Mouse (Mus musculus) liver, embryonic 13.5 days (tissue): ENCODE data around the gene Rars2. TPM values are rescaled to one million over a fixed set of nuclear protein-coding genes. Genes with fewer than 3 reads are reported as not detected.

Source experiments
- ATAC-seq: fragments of 200-750 bp; cut with Nextera tagmentation; 2 replicates; pipeline ENCODE4 v1.8.0; 2017; ENCODE audit warnings: low read depth, mild to moderate bottlenecking, moderate number of reproducible peaks, moderate library complexity
- DNase-seq: peaks from one replicate; pipeline ENCODE4 v3.0.0; 2022
- H3K27ac ChIP-seq: fragments of 300-500 bp; sonication (generic); 2 replicates; pipeline ENCODE4 v1.5.1; 2015; ENCODE audit warnings: moderate library complexity, mild to moderate bottlenecking, inconsistent platforms
- H3K27me3 ChIP-seq: fragments of 300-500 bp; sonication (generic); 2 replicates; pipeline ENCODE4 v1.6.1; 2015; ENCODE audit warnings: mild to moderate bottlenecking, inconsistent platforms
- H3K36me3 ChIP-seq: fragments of 300-500 bp; sonication (generic); 2 replicates; pipeline ENCODE4 v1.6.1; 2015; ENCODE audit warnings: mild to moderate bottlenecking, inconsistent platforms
- H3K4me1 ChIP-seq: fragments of 300-500 bp; sonication (generic); replicated peaks from 2 replicates; pipeline ENCODE4 v1.6.1; 2015; ENCODE audit warnings: inconsistent platforms
- H3K4me2 ChIP-seq: fragments of 300-500 bp; sonication (generic); 2 replicates; pipeline ENCODE4 v1.6.1; 2015; ENCODE audit warnings: inconsistent platforms, mild to moderate bottlenecking, moderate library complexity
- H3K4me3 ChIP-seq: fragments of 300-500 bp; sonication (generic); replicated peaks from 2 replicates; pipeline ENCODE4 v1.5.1; 2015; ENCODE audit warnings: mild to moderate bottlenecking, inconsistent platforms
- H3K9ac ChIP-seq: fragments of 300-500 bp; sonication (generic); 2 replicates; pipeline ENCODE4 v1.6.1; 2015; ENCODE audit warnings: mild to moderate bottlenecking, inconsistent platforms
- H3K9me3 ChIP-seq: fragments of 300-500 bp; sonication (generic); replicated peaks from 2 replicates; pipeline ENCODE4 v1.6.1; 2016; ENCODE audit warnings: inconsistent platforms
- WGBS: fragments of 180-500 bp; shearing (Covaris S2); methylation state at CpG from one replicate; pipeline ENCODE4 v1.1.7; 2015; ENCODE audit not compliant: insufficient replicate concordance; 5-methylcytosine and 5-hydroxymethylcytosine counted together
- polyA plus RNA-seq: library from polyadenylated mRNA; unstranded; fragments of >200 nt; fragmentation: Nextera tagmentation; extraction: Ambion mirVana; gene quantifications from 2 replicates; pipeline ENCODE4 v1.2.1, GENCODE M21; 2015

The Rars2 gene
- polyA plus RNA-seq, 1 experiment from 2014 or later = 41.0 TPM

GRCm38 (mm10) chr4:34702231-34702630, 87.5 kb downstream of the Rars2 start:
- no peak overlapping the region for H3K9ac ChIP-seq
- 85% methylated on average over 11 of the region's 11 CpGs for WGBS
- no peak overlapping the region for H3K27ac ChIP-seq
- H3K27me3 ChIP-seq = no peaks in the 10 kb centered on the region
- no peaks in the 10 kb centered on the region for H3K36me3 ChIP-seq
- H3K4me1 ChIP-seq = no peaks in the 10 kb centered on the region
- ATAC-seq (no peak), DNase-seq (no peak)
- no peak overlapping the region for H3K4me3 ChIP-seq
- no peak overlapping the region for H3K4me2 ChIP-seq
- no peaks in the 10 kb centered on the region for H3K9me3 ChIP-seq

- Histone ChIP-seq H3K4me3 (no peak overlapping the region), H3K4me1 (no peaks in the 10 kb centered on the region), H3K36me3 (no peaks in the 10 kb centered on the region), H3K27me3 (no peaks in the 10 kb centered on the region), H3K27ac (no peak overlapping the region), H3K4me2 (no peak overlapping the region), H3K9me3 (no peaks in the 10 kb centered on the region), H3K9ac (no peak overlapping the region)
- DNase-seq = no peak
- no peak for ATAC-seq
- WGBS = 59% methylated on average over 4 of the region's 4 CpGs
Observed at GRCm38 (mm10) chr4:34703029-34703428, 88.3 kb downstream of the Rars2 start.

GRCm38 (mm10) chr4:34707248-34707647, 92.5 kb downstream of the Rars2 start:
- no peak overlapping the region for H3K4me3 ChIP-seq

GRCm38 (mm10) chr4:34708127-34708526, 93.4 kb downstream of the Rars2 start:
- DNase-seq = no peak
- 66% methylated on average over 3 of the region's 3 CpGs for WGBS
- Histone ChIP-seq H3K4me2 (no peak overlapping the region), H3K36me3 (no peaks in the 10 kb centered on the region), H3K9ac (no peak overlapping the region), H3K4me3 (no peak overlapping the region), H3K27me3 (no peaks in the 10 kb centered on the region), H3K9me3 (0 out of 2 replicates have a peak, but pooled peaks cover 3% of the 10 kb centered on the region), H3K27ac (no peak overlapping the region), H3K4me1 (no peaks in the 10 kb centered on the region)
- ATAC-seq = no peak

More at GRCm38 (mm10) chr4:34707248-34707647, 92.5 kb downstream of the Rars2 start:
- DNase-seq (no peak), ATAC-seq (no peak)
- H3K4me1 ChIP-seq = no peaks in the 10 kb centered on the region
- no peaks in the 10 kb centered on the region for H3K27me3 ChIP-seq
- H3K36me3 ChIP-seq = no peaks in the 10 kb centered on the region
- H3K9me3 ChIP-seq = 0 out of 2 replicates have a peak, but pooled peaks cover 3% of the 10 kb centered on the region
- 55% methylated on average over 3 of the region's 3 CpGs for WGBS
- no peak overlapping the region for H3K9ac ChIP-seq
- H3K27ac ChIP-seq = no peak overlapping the region
- H3K4me2 ChIP-seq = no peak overlapping the region

Other genes starting within 250 kb of the Rars2 start
- gene Akirin2, start 64.0 kb upstream of the Rars2 start, polyA plus RNA-seq = 24.0 and 26.2 TPM in 2 replicates
- 55.8 and 70.1 TPM in 2 replicates for gene Orc3, start within 50 bp of the Rars2 start, polyA plus RNA-seq
- 20.4 and 20.7 TPM in 2 replicates for gene Slc35a1, start 72.5 kb downstream of the Rars2 start, polyA plus RNA-seq
- gene Cfap206, start 115.2 kb downstream of the Rars2 start, polyA plus RNA-seq = not detected in 2 replicates
- gene Gm136, start 141.3 kb downstream of the Rars2 start, polyA plus RNA-seq = not detected in 2 replicates
- gene Smim8, start 163.5 kb downstream of the Rars2 start, polyA plus RNA-seq = 29.9 and 30.0 TPM in 2 replicates